Mouse (Mus musculus): ENCODE measurements around the gene Foxo6. TPM values are rescaled to one million over a fixed set of nuclear protein-coding genes. Genes with fewer than 3 reads are reported as not detected.

Gene Foxo6
- polyA plus RNA-seq, 1 experiment from 2014 or later, result 1.3 TPM

- Histone ChIP-seq H3K27ac (replicated peaks) (no peak overlapping the region), H3K36me3 (no peaks in the 10 kb centered on the region), H3K9ac (no peak overlapping the region), H3K4me2 (no peak overlapping the region), H3K4me1 (replicated peaks) (no peaks in the 10 kb centered on the region), H3K9me3 (no peaks in the 10 kb centered on the region), H3K27me3 (no peaks in the 10 kb centered on the region), H3K4me3 (no peak overlapping the region)
- WGBS, result 43% methylated on average over 3 of the region's 3 CpGs
- ATAC-seq (ENCODE audit: low FRiP score, low read depth), result no peak
These were observed 27.4 kb upstream of the Foxo6 start for GRCm38 (mm10) chr4:120314571-120314970.

- Histone ChIP-seq H3K36me3 (no peaks in the 10 kb centered on the region), H3K4me3 (no peak overlapping the region), H3K9me3 (no peaks in the 10 kb centered on the region), H3K4me1 (replicated peaks) (no peaks in the 10 kb centered on the region), H3K27ac (replicated peaks) (no peak overlapping the region), H3K4me2 (no peak overlapping the region), H3K9ac (no peak overlapping the region), H3K27me3 (no peaks in the 10 kb centered on the region)
- ATAC-seq (ENCODE audit: low FRiP score, low read depth), result no peak
- WGBS, result 78% methylated on average over 5 of the region's 5 CpGs
These were observed 26.2 kb upstream of the Foxo6 start for GRCm38 (mm10) chr4:120313309-120313708.

GRCm38 (mm10) chr4:120304580-120304979 lies 17.4 kb upstream of the Foxo6 start:
- peak; percentile 42; the same call in 1 of the 2 replicates for ATAC-seq (ENCODE audit: low FRiP score, low read depth)
- Histone ChIP-seq H3K4me2 (no peak overlapping the region), H3K27ac (replicated peaks) (no peak overlapping the region), H3K9me3 (no peaks in the 10 kb centered on the region), H3K4me3 (no peak overlapping the region), H3K36me3 (no peaks in the 10 kb centered on the region), H3K27me3 (no peaks in the 10 kb centered on the region), H3K4me1 (replicated peaks) (no peaks in the 10 kb centered on the region), H3K9ac (no peak overlapping the region)
- WGBS, result 19% methylated on average over 9 of the region's 9 CpGs

GRCm38 (mm10) chr4:120299287-120299686 lies 12.1 kb upstream of the Foxo6 start:
- WGBS, result 60% methylated on average over 7 of the region's 7 CpGs
- H3K4me2 ChIP-seq, result no peak overlapping the region
- no peaks in the 10 kb centered on the region for H3K27me3 ChIP-seq
- no peak overlapping the region for H3K27ac ChIP-seq (replicated peaks)
- no peak for ATAC-seq (ENCODE audit: low FRiP score, low read depth)
- H3K4me3 ChIP-seq, result no peak overlapping the region
- H3K36me3 ChIP-seq, result no peaks in the 10 kb centered on the region
- H3K9ac ChIP-seq, result no peak overlapping the region
- no peaks in the 10 kb centered on the region for H3K4me1 ChIP-seq (replicated peaks)
- H3K9me3 ChIP-seq, result no peaks in the 10 kb centered on the region

- Histone ChIP-seq H3K4me2 (no peak overlapping the region), H3K4me1 (replicated peaks) (peaks cover 22% of the 10 kb centered on the region), H3K9me3 (no peaks in the 10 kb centered on the region), H3K27me3 (0 out of 2 replicates have a peak, but pooled peaks cover 3% of the 10 kb centered on the region), H3K4me3 (no peak overlapping the region), H3K9ac (no peak overlapping the region), H3K36me3 (no peaks in the 10 kb centered on the region), H3K27ac (replicated peaks) (no peak overlapping the region)
- ATAC-seq (ENCODE audit: low FRiP score, low read depth), result no peak
- WGBS, result 83% methylated on average over 11 of the region's 11 CpGs
These were observed 4.1 kb upstream of the Foxo6 start for GRCm38 (mm10) chr4:120291106-120291822.

GRCm38 (mm10) chr4:120290486-120290885 lies 3.3 kb upstream of the Foxo6 start:
- H3K9ac ChIP-seq, result no peak overlapping the region
- no peak for ATAC-seq (ENCODE audit: low FRiP score, low read depth)
- 0 out of 2 replicates have a peak, but pooled peaks cover 3% of the 10 kb centered on the region for H3K27me3 ChIP-seq
- peaks cover 30% of the 10 kb centered on the region for H3K4me1 ChIP-seq (replicated peaks)
- H3K9me3 ChIP-seq, result no peaks in the 10 kb centered on the region
- H3K27ac ChIP-seq (replicated peaks), result no peak overlapping the region
- 48% methylated on average over 5 of the region's 5 CpGs for WGBS
- no peaks in the 10 kb centered on the region for H3K36me3 ChIP-seq
- no peak overlapping the region for H3K4me3 ChIP-seq
- no peak overlapping the region for H3K4me2 ChIP-seq

GRCm38 (mm10) chr4:120289181-120289965 lies 2.2 kb upstream of the Foxo6 start:
- ATAC-seq (ENCODE audit: low FRiP score, low read depth), result no peak

GRCm38 (mm10) chr4:120286761-120287241 lies 348 bp downstream of the Foxo6 start:
- WGBS, result under 1% methylated on average over 53 of the region's 53 CpGs
- peak overlapping the region; percentile 80 for H3K27ac ChIP-seq (replicated peaks)
- H3K36me3 ChIP-seq, result no peaks in the 10 kb centered on the region
- no peak for ATAC-seq (ENCODE audit: low FRiP score, low read depth)
- H3K27me3 ChIP-seq, result 0 out of 2 replicates have a peak, but pooled peaks cover 8% of the 10 kb centered on the region
- H3K9ac ChIP-seq, result peak overlapping the region; percentile 62
- no peaks in the 10 kb centered on the region for H3K9me3 ChIP-seq
- peak overlapping the region; percentile 85 for H3K4me2 ChIP-seq
- H3K4me3 ChIP-seq, result peak overlapping the region; percentile 75
- peaks cover 67% of the 10 kb centered on the region for H3K4me1 ChIP-seq (replicated peaks)

More at GRCm38 (mm10) chr4:120289181-120289965, 2.2 kb upstream of the Foxo6 start:
- no peak overlapping the region for H3K4me2 ChIP-seq
- H3K27me3 ChIP-seq, result 0 out of 2 replicates have a peak, but pooled peaks cover 8% of the 10 kb centered on the region
- no peaks in the 10 kb centered on the region for H3K36me3 ChIP-seq
- H3K4me1 ChIP-seq (replicated peaks), result peaks cover 41% of the 10 kb centered on the region
- WGBS, result 43% methylated on average over 3 of the region's 3 CpGs
- H3K4me3 ChIP-seq, result no peak overlapping the region
- no peak overlapping the region for H3K27ac ChIP-seq (replicated peaks)
- no peak overlapping the region for H3K9ac ChIP-seq
- H3K9me3 ChIP-seq, result no peaks in the 10 kb centered on the region

- H3K4me1 ChIP-seq (replicated peaks), result peaks cover 77% of the 10 kb centered on the region
These were observed 1.4 kb downstream of the Foxo6 start for GRCm38 (mm10) chr4:120285730-120286129.

GRCm38 (mm10) chr4:120285223-120285622 lies 1.9 kb downstream of the Foxo6 start:
- peak overlapping the region; percentile 85 for H3K4me2 ChIP-seq
- H3K9me3 ChIP-seq, result no peaks in the 10 kb centered on the region
- peaks cover 77% of the 10 kb centered on the region for H3K4me1 ChIP-seq (replicated peaks)
- no peak overlapping the region for H3K9ac ChIP-seq
- H3K27ac ChIP-seq (replicated peaks), result no peak overlapping the region
- H3K36me3 ChIP-seq, result no peaks in the 10 kb centered on the region
- 66% methylated on average over 3 of the region's 3 CpGs for WGBS
- H3K4me3 ChIP-seq, result peak overlapping the region; percentile 75
- ATAC-seq (ENCODE audit: low FRiP score, low read depth), result no peak
- 0 out of 2 replicates have a peak, but pooled peaks cover 12% of the 10 kb centered on the region for H3K27me3 ChIP-seq

More at GRCm38 (mm10) chr4:120285730-120286129, 1.4 kb downstream of the Foxo6 start:
- peak overlapping the region; percentile 85 for H3K4me2 ChIP-seq
- ATAC-seq (ENCODE audit: low FRiP score, low read depth), result no peak
- WGBS, result 81% methylated on average over 1 of the region's 1 CpGs
- no peaks in the 10 kb centered on the region for H3K36me3 ChIP-seq
- peak overlapping the region; percentile 28 for H3K9ac ChIP-seq
- no peak overlapping the region for H3K27ac ChIP-seq (replicated peaks)
- H3K4me3 ChIP-seq, result peak overlapping the region; percentile 75
- H3K27me3 ChIP-seq, result 0 out of 2 replicates have a peak, but pooled peaks cover 8% of the 10 kb centered on the region
- H3K9me3 ChIP-seq, result no peaks in the 10 kb centered on the region

GRCm38 (mm10) chr4:120284187-120284586 lies 3.0 kb downstream of the Foxo6 start:
- H3K4me3 ChIP-seq, result peak overlapping the region; percentile 75; the same call in 1 of the 2 replicates
- H3K4me2 ChIP-seq, result peak overlapping the region; percentile 85
- no peaks in the 10 kb centered on the region for H3K9me3 ChIP-seq
- H3K9ac ChIP-seq, result no peak overlapping the region
- H3K27me3 ChIP-seq, result peaks cover 11% of the 10 kb centered on the region; the same call in 1 of the 2 replicates
- ATAC-seq (ENCODE audit: low FRiP score, low read depth), result no peak
- H3K4me1 ChIP-seq (replicated peaks), result peaks cover 74% of the 10 kb centered on the region
- H3K36me3 ChIP-seq, result no peaks in the 10 kb centered on the region
- WGBS, result 56% methylated on average over 1 of the region's 1 CpGs
- H3K27ac ChIP-seq (replicated peaks), result no peak overlapping the region

- peak overlapping the region; percentile 44 for H3K4me3 ChIP-seq
- H3K4me1 ChIP-seq (replicated peaks), result peaks cover 66% of the 10 kb centered on the region
- H3K9ac ChIP-seq, result peak overlapping the region; percentile 45; the same call in 1 of the 2 replicates
- H3K4me2 ChIP-seq, result peak overlapping the region; percentile 85
- peak overlapping the region; percentile 40 for H3K27ac ChIP-seq (replicated peaks)
- peaks cover 11% of the 10 kb centered on the region; the same call in 1 of the 2 replicates for H3K27me3 ChIP-seq
- ATAC-seq (ENCODE audit: low FRiP score, low read depth), result peak; percentile 59
- WGBS, result 9% methylated on average over 5 of the region's 6 CpGs
- H3K9me3 ChIP-seq, result no peaks in the 10 kb centered on the region
- H3K36me3 ChIP-seq, result no peaks in the 10 kb centered on the region
These were observed 4.0 kb downstream of the Foxo6 start for GRCm38 (mm10) chr4:120283141-120283540.
